Mouse (Mus musculus): ENCODE results near the gene Ccdc12. TPM values are rescaled to one million over a fixed set of nuclear protein-coding genes. Genes with fewer than 3 reads are reported as not detected.

Ccdc12 gene
- total RNA-seq (2021): 10 to 100 TPM; 44.8 to 58.6 TPM
- long read RNA-seq, experiment 1, transcript Ccdc12-201 (7 exons, 834 nt): major isoform, 27 of 31 reads
- long read RNA-seq, experiment 1, partial matches to known transcripts: 0 of 31 reads
- long read RNA-seq, experiment 1, other reads (novel, unspliced or antisense): 1 of 31 reads
- long read RNA-seq, experiment 2, transcript Ccdc12-201 (7 exons, 834 nt): major isoform, 30 of 36 reads
- long read RNA-seq, experiment 2, partial matches to known transcripts: 2 of 36 reads
- long read RNA-seq, experiment 2, other reads (novel, unspliced or antisense): 0 of 36 reads

DNA sequence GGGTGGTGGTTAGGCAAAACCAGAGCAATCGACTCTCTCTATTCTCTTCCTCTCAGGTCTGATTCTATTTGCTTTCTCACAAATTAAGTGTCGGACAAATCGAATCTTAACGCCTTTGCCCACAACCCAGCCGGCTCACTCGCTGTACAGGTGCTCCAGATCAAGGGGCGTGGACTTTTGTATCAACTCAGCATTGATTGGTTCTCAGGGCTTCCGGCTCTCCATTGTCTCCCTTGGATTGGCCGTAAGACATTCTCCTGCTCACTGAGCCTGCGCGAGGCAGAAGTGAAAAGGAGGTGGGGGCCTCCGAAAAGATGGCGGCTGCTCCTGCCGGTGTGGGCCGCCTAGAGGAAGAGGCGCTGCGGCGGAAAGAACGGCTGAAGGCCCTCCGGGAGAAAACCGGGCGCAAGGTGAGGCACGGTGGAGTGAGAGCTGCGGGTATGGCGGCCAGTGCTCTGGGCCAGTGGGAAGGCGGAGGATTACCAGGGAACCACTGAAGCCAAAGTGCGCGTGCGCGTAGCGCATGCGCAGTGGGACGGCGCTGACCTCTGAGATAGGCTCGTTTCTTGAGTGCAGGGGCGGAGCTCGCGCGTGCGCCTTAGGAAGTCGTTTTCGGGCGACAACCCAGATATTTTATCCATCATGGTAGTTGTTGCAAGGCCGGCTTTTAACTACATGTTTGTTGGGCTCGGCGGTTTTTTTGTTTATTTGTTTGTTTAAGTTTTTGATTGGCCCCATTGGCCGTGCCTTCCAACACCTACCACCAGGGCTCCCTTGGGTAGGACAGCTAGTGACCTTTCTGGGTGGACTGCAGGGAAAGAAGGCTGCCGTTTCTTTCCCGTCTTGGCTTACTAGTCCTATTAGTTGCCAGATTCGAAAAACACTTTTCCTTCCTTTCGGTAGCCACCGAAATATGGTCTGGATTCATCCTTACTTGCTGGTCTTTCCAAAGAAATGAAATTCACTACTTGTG lies at the start of gene Ccdc12:
Gene Ccdc12, plus strand, starts transcription at position 255 of the 973 bp plus-strand sequence.
- intact Hi-C loops (cut with DNase I): no loop called here
- DNase-seq (ENCODE audit: low spot score in 2 of 2): peak; percentile 96 to 97

DNA sequence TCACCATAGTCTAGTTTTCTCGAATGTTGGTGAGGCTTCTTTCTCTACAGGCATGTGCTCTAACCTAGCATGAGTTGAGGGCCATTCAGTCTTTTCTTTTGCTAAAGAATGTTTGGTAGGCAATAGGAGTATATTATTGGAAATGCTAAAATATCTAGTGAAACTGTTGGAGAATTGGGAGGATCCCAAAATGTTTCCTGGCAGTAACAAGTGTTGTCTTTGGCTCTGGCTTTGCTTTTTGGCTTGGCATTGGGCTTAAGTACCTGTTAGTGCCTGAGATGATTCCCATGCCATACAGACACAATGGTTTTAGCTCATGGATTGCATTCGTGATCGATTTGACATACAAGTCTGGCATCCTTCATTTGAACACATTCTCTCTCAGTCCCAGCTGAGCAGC lies 44.8 kb upstream of the Ccdc12 start:
- intact Hi-C loops (cut with DNase I): no loop called here
- DNase-seq (ENCODE audit: low spot score in 2 of 2): no peak

- intact Hi-C loops (cut with DNase I): no loop called here
- DNase-seq (ENCODE audit: low spot score in 2 of 2): no peak
Measured at GRCm38 (mm10) chr9:110617081-110617480, 39.2 kb upstream of the Ccdc12 start.

- DNase-seq (ENCODE audit: low spot score in 2 of 2): no peak
- intact Hi-C loops (cut with DNase I): loop anchor here (10.0 kb wide), 1 partner anchor 175 kb away; no protein-coding TSS in a partner anchor
Measured at GRCm38 (mm10) chr9:110620180-110620579, 36.1 kb upstream of the Ccdc12 start.

DNA sequence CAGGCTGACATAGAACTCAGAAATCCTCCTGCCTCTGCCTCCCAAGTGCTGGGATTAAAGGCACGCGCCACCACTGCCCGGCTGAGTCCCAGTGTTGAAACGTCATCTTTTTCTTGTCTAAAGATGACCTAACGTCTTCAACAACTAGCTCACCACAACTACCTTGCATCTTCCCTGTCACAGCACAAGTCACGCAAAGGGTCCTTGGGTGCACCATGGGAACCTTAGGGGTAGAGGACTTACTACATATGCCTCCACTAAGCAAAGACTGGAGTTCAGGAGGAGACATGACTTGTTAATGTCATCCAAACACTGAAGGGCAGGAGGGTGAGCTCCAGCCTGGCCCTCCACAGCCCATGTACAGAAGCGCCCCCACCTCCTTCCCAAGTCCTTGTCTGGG lies 35.6 kb upstream of the Ccdc12 start:
- intact Hi-C loops (cut with DNase I): loop anchor here (10.0 kb wide), 1 partner anchor 176 kb away; no protein-coding TSS in a partner anchor

GRCm38 (mm10) chr9:110622621-110623219 lies 33.6 kb upstream of the Ccdc12 start:
- intact Hi-C loops (cut with DNase I): loop anchor here (10.0 kb wide), 1 partner anchor 178 kb away; no protein-coding TSS in a partner anchor
- no peak for DNase-seq (ENCODE audit: low spot score in 2 of 2)

More for the DNA sequence above, 35.6 kb upstream of the Ccdc12 start:
- no peak for DNase-seq (ENCODE audit: low spot score in 2 of 2)

DNA sequence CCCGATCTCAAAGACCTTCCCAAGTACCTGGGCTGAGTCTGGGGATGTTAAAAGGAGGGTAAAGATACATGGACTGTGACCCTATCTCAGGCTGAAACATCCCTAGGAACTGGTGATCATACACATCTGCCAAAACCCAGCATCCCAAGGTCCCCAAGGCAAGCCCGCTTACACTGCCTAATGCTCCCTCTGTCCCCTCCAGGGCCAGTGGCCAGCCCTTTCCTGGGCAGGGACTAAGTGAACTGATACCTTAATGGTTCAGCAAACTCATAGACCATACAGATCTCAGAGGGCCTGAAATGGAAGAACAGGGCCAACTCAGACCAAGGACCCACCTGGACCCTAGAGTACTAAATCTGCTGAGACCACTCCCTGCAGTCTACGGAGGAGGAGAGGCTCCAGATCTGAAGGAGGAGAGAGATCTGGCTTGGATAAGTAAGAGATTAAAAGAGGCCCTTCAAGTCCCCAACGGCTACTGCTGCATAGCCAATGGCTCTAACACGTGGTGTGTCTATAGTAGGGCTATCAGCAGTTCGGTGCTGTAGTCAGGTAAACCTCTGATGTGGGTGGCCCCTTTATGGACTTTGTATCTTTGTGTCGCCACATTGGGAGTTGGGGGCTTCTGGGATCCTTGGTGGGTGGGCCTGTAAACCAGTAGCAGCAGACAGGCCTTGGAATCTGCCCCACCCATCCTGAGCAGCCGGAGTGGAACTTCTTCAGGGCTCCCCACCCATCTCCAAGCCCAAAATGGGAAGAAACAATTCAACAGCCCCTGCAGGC lies 32.7 kb upstream of the Ccdc12 start:
- intact Hi-C loops (cut with DNase I): loop anchor here (10.0 kb wide), 1 partner anchor 179 kb away; no protein-coding TSS in a partner anchor
- no peak for DNase-seq (ENCODE audit: low spot score in 2 of 2)

DNA sequence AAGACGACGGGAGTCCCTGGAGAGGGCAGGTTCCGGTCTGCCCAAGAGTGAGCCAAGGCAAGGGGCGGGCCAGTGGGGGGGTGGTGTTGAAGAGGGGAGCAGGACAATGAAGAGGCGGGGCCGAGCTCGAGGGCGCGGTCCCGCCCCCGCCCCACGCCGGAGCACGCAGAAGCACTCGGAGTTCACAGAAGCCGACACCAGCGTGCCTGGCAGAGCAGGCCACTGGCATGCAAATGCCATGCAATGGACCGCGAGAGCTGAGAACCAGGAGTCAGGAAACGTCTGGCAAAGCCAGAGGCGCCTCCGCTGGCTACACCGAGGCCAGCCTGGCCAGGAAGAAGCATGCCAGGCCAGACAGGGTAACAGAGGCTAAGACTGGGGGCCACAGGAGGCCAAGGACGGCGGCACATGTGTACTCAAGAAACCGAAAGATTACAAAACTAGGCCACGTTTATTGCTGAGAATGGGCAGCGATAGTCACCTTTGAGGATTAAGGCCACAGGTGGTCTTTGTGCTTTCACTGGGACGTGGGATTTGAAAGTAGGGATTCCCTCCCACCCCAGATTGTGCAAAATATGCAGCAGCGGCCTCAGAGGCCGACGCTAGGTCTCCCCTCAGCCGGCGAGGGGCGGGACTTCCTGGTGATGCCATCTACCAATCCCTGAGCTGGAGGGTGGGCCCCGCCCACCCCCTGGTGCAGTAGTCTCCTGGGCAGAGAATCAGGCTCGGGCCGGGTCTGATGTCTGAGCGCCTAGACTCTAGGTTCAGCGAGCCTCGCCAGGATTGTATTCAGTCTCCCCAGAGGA lies 31.7 kb upstream of the Ccdc12 start, which contains the start of gene Nradd:
Gene Nradd, minus strand, starts transcription at position 92 of the 806 bp plus-strand sequence.
- peak; percentile 86 to 89 for DNase-seq (ENCODE audit: low spot score in 2 of 2)
- intact Hi-C loops (cut with DNase I): loop anchor here (10.0 kb wide), 1 partner anchor 180 kb away; no protein-coding TSS in a partner anchor

DNA sequence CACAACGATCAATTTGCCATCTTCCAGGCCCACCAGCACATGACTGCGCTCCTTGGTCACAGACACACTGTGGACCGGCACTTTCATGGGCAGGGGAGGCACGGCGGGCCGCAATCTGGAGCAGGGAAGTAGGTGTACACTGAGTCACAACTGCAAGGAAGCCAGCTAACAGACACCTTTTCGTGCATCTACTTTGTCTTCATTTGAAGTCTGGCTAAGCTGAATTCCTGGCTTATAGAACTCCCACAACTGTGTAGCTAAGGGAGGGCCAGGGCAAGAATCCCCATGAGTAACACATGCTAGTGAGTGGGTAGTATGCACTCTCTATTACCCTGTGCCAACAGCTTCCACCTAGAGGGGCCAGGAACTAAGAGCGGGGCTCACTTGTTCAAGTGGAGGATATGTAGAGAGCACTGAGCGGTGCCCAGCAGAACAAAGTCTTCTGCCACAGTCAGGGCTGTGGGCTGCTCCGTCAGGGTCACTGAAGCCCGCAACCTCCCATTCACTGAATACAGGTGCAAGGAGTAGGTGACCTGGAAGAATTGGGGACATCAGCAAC lies 30.9 kb upstream of the Ccdc12 start:
- DNase-seq (ENCODE audit: low spot score in 2 of 2): no peak
- intact Hi-C loops (cut with DNase I): loop anchor here (10.0 kb wide), 1 partner anchor 181 kb away; no protein-coding TSS in a partner anchor

DNA sequence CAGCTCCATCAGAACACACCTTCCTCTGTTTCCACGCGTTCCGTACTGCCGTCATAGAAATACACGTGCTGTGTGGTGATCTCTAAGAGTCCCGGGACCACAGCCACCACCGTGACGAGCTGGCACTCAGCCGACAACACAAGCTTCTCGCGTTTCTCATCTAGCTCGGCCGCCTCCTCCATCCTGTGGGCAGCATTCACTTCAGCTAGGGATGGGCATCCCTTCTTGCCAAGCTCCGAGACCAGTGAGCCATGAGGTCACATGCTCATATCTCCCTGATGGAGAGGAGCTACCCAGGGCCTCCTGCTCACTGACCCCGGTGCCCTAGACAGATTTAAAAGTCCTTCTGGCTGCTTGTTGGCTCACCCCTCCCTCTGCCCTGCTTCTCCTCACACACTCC lies 26.1 kb upstream of the Ccdc12 start:
- intact Hi-C loops (cut with DNase I): loop anchor here (10.0 kb wide), 1 partner anchor 245 kb away; the partner anchor contains the start of gene Als2cl
- no peak for DNase-seq (ENCODE audit: low spot score in 2 of 2)

GRCm38 (mm10) chr9:110631191-110631590 lies 25.1 kb upstream of the Ccdc12 start:
- intact Hi-C loops (cut with DNase I): loop anchor here (10.0 kb wide), 1 partner anchor 244 kb away; the partner anchor contains the start of gene Als2cl
- DNase-seq (ENCODE audit: low spot score in 2 of 2): peak in 1 of 2 experiments; percentile 60

GRCm38 (mm10) chr9:110631651-110632275 lies 24.5 kb upstream of the Ccdc12 start:
- DNase-seq (ENCODE audit: low spot score in 2 of 2): no peak
- intact Hi-C loops (cut with DNase I): loop anchor here (10.0 kb wide), 1 partner anchor 243 kb away; the partner anchor contains the start of gene Als2cl

DNA sequence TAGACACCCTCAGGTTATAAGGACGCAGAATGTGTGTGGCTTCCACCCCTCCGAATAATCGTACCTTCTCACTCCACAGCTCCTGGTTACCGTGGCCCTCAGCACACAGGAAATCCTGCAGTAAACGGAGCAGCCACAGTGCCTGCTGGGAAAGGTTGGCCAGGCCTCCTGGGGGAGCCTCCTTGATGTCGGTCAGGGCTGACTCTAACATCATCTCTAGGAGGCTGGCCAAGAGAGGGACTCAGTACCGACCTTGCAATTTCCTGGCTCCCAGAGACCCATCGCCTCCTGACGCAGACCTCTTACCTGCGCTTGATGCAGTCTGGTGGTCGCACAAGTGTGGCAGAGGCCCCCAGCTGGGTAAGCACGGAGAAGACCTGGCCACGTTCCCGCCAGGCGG lies 23.6 kb upstream of the Ccdc12 start:
- DNase-seq (ENCODE audit: low spot score in 2 of 2): no peak
- intact Hi-C loops (cut with DNase I): loop anchor here (10.0 kb wide), 1 partner anchor 242 kb away; the partner anchor contains the start of gene Als2cl

DNA sequence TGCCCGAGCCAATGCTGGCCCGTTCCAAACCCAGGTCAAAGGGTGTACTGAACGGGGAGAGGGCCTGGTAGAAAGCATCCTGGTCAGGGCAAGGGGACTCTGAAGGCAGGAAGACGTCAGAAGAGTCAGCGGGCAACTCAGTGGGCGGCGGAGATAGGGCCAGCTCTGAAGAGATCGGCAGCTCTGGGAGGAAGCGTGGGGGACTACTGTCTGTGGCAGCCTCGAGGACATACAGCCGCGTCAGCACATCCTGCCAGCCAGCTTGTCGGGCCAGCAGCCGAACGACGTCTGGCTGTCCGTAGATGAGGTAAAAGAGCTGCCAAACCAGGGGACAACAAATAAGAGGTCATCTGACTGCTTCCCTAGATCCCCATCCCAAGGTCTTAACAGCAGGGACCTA lies 22.4 kb upstream of the Ccdc12 start:
- intact Hi-C loops (cut with DNase I): loop anchor here (10.0 kb wide), 1 partner anchor 241 kb away; the partner anchor contains the start of gene Als2cl

GRCm38 (mm10) chr9:110635225-110635624 lies 21.1 kb upstream of the Ccdc12 start:
- peak; percentile 86 to 92 for DNase-seq (ENCODE audit: low spot score in 2 of 2)
- intact Hi-C loops (cut with DNase I): loop anchor here (1.0 to 10.0 kb wide), 2 partner anchors 74 to 240 kb away; partner anchors contain the start of gene Als2cl

More for the DNA sequence above, 22.4 kb upstream of the Ccdc12 start:
- DNase-seq (ENCODE audit: low spot score in 2 of 2): peak in 1 of 2 experiments; percentile 32

DNA sequence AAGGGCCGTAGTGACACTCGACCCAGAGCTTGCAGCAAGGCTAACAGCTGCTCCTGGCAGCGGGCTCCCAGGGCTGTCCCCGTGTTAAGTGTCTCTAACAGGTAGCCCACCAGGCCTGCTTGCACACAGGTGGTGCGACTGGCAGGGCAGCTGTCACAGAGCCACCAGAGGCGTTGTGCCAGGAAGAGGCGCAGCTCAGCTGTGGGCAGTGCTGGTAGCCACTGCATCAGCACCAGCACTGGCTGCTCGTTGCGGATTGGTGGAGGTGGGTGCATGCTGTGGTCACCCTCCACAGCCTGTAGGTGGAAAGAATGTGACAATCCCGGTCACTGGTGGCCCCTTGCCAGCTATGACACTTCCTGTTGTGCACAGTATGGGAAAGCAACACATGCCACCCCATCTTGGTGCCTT lies 17.7 kb upstream of the Ccdc12 start:
- DNase-seq (ENCODE audit: low spot score in 2 of 2): no peak
- intact Hi-C loops (cut with DNase I): loop anchor here (10.0 kb wide), 1 partner anchor 236 kb away; the partner anchor contains the start of gene Als2cl
